Mouse (Mus musculus) gastrocnemius, postnatal 10 days (tissue): ENCODE measurements around the gene Mrfap1. TPM values are rescaled to one million over a fixed set of nuclear protein-coding genes. Genes with fewer than 3 reads are reported as not detected.

Experiments
- DNase-seq: peaks from one replicate; pipeline ENCODE4 v3.0.0; 2021; ENCODE audit warnings: mixed read lengths
- total RNA-seq, 2 experiments: library from RNA; stranded (reverse); gene quantifications; 2 replicates each; pipeline ENCODE4 v1.2.3; 2021

Gene Mrfap1
- total RNA-seq, 2 experiments from 2014 or later: 319 to 321 TPM

DNA sequence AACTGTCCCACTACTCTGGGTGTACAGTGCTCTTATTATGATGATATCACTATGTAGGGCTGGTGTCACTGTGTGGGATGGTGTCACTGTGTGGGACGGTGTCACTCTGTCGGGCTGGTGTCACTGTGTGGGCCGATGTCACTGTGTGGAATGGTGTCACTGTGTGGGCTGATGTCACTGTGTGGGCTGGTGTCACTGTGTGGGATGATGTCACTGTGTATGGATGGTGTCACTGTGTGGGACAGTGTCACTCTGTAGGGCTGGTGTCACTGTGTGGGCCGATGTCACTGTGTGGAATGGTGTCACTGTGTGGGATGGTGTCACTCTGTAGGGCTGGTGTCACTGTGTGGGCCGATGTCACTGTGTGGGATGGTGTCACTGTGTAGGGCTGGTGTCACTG, 10.5 kb downstream of the Mrfap1 start:
- DNase-seq: no peak

DNA sequence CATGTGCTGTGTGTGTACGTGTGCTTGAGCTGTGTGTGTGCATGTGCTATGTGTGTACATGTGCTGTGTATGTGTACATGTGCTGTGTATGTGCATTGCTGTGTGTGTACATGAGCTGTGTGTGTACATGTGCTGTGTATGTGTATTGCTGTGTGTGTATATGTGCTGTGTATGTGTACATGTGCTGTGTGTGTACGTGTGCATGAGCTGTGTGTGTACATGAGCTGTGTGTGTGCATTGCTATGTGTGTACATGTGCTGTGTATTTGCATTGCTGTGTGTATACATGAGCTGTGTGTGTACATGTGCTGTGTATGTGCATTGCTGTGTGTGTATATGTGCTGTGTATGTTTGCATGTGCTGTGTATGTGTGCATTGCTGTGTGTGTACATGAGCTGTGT, 17.1 kb downstream of the Mrfap1 start:
- DNase-seq: no peak

DNA sequence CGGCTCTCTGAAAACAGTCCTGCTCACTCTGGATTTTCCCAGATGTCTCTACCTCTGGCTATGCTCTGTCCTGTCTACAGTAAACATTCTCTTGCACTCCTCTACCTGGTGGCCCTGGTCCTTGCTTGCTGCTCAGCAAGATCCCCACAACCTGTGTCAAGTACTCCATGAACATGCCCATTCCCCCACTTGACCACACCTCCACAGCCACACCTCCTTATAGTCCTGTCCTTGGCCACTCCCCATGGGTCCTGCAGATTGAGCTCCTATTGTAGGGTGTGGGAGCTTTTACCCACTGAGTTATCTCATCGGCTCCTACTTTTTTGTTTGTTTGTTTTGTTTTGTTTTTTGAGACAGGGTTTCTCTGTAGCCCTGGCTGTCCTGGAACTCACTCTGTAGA, 17.7 kb downstream of the Mrfap1 start:
- DNase-seq: no peak

DNA sequence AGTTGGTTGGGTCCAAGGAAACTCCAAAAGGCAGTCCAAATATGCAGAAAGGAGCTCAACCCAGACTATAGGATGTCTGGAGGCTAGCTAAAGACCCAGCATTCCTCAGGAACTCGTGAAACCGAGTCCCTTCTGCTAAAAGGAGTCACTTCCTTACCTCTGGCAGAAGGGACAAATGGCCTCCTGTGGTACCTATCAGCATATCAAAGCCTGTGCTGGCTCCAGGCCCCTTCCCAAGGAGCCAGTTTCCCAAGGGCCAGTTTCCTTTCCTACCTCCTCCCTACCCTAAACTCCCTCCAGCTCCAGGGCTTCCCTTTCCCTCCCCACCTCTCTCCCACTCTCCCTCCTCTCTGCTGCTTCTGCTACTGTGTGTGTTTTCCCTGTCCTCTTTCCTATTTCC, 19.4 kb downstream of the Mrfap1 start:
- DNase-seq: no peak

DNA sequence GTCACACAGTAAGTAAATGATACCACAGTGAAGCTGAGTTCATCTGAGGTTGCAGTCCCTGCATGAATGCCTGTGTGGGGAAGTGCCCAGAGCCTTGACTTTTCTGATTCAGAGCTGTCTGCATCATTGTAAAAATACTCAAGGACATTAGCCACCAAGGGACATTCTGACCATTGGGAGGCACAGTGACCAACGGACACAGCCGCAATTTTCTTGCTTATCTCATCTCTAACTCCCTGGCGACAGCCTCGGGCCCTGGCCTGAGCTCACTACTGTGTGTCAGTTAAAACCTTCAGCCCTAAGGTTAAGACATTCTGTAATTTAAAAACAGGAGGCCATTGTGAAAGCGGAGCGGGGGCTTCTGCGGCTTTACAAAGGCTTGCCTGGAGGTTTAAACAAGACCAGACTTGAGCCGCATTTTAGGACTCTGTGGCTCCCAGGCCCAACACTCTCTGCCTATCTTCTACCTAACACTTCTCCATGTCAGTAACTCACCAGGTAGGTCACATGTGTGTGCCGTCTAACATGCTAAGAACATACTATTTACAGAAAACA, 20.5 kb downstream of the Mrfap1 start:
- no peak for DNase-seq

DNA sequence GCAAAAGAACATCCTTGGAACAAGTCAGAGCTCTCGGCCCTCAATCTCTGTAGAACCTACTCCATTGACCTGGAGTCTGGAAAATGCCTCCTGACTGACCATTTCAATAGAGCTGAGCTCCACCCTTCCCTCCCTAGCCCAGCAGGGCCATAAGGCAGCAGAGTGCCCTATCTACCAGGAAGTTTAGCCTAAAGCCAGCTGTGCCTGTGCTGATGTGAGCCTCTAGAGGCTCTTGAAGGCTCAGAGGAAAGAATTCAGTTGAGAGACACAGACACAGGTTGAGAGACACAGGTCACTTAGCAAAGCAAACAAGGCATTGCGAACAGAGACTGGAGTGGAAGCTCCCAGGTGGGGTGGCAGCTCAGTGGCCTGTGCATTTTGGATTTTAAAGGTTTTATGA, 21.3 kb downstream of the Mrfap1 start:
- no peak for DNase-seq

DNA sequence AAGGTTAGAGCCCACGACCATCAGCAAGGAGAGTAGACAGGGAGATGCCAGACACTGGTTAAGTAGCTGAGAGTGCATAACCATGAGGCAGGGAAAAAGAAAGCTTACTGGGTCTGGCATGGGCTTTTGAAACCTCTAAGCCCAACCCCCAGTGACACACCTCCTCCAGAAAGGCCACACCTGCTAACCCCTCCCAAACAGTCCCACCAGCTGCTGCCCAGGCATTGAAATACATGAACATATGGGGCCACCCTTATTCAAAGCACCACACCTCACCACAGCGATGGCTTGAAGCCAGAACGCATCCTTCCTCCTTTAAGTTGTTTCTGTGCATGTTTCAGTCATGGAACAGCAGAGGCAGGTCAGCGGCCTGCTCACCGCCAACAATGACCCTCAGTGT, 24.0 kb downstream of the Mrfap1 start:
- DNase-seq: no peak

DNA sequence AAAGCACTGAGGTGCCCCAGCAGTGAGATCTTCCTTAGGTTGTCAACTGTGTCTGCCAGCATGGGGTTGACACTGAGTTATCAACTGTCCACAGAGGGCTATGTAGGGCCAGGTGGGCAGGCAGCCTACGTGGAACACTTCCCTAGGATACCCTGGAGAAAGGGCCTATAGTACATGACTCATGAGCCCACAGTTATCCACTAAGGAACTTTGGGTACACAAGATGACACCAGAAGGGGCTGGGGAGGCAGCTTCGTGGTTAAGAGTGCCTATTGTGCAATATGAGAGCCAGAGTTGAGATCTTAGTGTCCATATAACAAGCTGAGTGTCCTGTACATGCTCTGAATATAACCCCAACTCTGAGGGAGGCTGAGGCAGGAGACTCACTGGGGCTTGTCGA, 27.0 kb downstream of the Mrfap1 start:
- no peak for DNase-seq

DNA sequence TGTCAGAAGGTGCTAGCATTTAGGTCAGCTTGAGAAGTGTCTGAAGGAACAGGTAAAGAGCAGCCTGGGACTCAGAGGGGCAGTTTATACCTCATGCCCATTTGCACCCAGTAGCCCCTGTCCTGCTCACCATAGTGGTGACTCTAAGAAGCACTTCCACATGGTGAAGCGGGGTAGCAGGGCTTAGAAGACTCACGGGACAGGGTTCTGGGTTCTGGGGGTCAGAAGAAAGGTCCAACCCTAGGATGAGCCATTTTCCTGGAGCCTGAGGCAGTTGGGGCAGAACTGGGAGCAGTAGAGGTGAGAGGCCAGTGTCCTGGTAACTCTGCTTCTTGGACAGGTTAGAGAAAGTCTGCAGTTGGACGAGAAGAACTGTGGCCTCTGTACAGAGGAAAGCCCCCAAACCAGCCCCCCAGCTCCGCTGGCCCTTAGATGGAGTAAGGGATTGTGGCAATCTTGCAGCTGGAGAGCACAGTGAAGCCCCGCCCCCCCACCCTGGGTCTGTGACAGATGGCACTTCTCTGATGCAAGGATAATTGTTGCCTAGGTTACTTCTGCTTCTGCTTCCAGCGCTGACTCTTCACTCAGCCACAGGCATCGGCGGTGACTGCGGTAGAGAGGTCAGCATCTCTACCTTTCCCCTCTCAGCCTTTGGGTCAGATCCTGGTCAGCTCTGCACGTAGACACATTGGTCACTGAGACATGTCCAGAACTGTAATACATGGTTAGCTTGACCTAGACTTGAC, 29.4 kb downstream of the Mrfap1 start:
- DNase-seq: no peak

DNA sequence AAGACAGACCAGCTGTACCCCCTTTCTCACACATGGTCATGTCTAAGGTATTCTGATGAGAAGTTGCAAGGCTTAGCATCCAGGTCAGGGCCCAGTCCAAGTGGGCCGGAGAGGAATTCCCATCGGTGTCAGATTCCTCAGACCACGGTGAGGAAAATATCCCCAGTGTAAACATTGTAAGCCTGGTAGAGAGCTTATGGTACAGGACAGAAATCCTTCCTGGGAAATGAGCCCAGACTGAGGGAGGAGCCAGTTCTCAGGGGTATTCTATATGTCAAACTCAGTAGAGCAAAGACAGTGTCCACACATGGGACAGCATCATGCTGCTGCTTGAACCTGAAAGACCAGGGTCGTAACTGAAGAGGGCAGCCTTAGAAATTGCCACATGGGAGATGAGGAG, 36.7 kb downstream of the Mrfap1 start:
- DNase-seq: no peak

DNA sequence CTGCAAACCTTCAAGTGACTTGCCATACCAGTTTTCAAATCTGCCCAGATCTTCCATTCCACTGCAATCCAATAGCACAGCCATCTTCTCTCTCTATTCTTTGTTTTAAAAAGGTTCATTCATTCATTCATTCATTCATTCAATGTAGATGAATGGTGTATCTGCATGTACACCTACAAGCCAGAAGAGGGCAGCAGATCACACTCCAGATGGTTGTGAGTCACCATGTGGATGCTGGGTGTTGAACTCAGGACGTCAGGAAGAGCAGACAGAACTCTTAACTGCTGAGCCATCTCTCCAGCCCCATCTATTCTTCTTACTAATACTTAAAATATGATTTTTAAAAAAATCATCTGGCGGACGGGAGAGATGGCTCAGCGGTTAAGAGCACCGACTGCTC, 39.5 kb downstream of the Mrfap1 start:
- DNase-seq: no peak

DNA sequence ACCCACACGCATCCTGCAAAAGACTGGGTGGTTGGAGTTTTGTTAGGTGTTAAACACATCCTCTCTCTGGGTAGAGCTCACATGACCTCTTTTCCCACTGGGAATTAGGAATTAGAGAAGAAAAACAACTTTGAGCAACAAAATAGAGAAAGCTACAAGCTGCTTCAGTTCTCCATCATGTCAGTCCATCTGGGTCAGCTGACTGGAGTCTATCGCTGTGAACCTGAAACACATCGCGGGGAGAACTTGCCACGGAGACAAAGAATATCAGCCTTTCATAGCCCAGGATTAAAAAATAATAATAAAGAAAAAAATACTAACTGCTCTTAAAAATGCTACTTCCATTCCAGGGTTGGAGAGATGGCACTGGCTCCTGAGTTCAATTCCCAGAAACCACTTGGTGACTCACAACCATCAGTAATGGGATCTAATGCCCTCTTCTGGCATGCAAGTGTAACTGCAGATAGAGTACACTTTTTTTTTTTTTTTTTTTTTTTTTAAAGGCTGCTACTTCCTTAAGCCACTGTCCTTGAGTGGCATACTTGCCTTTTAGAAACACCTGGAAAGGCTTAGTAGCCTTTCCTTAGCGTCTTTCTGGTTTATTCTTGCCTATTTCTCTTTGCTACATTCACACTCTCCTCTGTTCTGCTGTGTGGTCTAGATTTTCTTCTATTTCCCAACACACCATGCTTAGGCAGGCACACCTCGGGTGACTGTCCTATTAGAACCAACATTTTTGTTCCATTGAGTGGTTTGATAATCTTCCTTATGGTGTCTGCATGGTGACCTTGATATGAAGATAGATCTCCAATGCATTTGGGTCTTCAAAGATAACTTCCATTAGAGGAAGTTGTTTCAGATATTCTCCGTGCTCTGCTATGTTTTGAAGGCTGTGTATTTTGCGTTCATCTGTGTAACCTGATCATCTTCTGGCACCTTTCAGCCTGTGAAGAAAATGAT, 46.2 kb downstream of the Mrfap1 start:
- DNase-seq: no peak

DNA sequence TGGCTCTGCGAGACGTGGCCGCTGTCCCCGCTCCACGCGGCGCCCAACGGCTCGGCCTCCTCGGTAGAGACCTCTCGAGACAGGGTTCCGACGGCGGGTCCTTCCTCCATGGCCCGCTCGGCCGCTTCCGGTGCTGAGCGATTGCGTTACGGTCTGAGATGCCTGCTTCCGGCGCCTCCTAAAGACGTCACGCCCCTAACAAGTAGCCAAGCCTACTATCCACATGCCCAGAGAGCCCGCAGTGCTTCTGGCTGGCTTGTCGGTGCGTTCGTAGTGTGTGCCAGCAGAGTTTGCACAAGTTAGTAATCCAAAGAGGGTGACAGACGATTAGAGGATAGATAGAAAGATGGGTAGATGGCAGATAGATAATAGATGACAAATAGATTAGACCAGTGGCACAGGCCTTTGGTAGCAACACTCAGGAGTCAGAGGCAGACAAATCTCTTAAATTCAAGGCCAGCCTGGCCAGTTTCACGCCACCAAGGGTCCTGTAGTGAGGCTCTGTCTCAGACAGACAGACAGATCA, 48.0 kb downstream of the Mrfap1 start, which contains the start of gene Bloc1s4:
TSS of gene Bloc1s4 (minus strand) at position 115 of the 526 bp plus-strand sequence.
- peak; percentile 90 for DNase-seq

DNA sequence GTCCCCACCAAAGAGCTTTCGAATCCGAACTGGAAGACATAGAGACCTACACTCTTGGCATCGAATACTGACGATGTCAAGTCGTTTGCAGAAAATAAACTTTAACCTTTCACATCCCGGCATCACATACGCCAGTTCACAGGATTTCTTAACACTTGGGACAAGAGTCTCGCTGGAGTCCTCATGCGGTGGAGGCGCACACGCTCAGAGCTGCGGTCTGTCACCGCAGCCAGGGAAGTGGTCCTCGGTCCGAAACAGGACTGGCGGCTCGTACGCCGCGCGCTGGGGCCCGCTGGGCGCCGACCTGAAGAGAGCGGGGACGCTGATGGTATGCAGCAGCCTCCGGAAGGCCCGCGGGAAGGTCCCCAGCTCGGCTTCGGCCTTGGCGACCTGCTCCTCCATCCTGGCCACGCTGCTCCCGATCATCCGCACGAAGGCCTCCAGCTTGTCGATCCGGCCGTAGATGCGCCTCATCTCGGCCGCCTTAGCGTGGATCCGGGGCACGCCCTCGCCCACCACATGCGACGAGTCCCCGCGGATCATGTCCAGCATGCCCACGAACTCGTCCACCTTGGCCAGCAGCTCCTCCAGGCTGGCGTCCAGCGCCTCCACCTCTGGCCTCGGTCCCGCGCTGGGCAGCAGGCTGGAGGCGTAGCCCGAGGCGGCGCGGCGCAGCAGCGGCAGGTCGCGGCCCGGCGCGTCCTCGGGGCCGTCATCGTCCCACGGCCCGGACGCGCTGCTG, 48.6 kb downstream of the Mrfap1 start:
- no peak for DNase-seq

DNA sequence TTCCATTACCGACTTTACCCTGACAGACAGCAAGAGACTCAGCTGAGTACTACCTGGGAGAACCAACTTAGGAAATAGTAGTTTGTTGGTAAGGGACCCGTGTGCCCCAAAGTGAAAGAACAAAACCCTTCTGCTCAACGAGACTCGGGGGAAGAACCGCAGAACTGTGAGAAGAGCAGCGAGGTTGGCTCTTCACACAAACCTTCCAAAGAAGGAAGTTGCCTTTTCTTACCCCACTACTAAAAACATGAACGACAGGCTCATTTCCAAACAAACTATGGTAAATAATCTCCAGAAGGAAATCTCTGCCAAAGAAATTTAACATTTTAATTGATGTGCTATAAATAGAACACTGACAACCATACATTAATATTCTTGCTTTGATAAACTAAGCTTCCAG, 49.5 kb downstream of the Mrfap1 start:
- no peak for DNase-seq

Other genes starting within 250 kb of the Mrfap1 start
- gene Tbc1d14, start 203.5 kb downstream of the Mrfap1 start, total RNA-seq: 10 to 100 TPM; 15.0 to 19.5 TPM
- 10 to 100 TPM; 51.2 to 67.3 TPM for gene D5Ertd579e, start 100.7 kb downstream of the Mrfap1 start, total RNA-seq
- gene Bloc1s4, start 48.1 kb downstream of the Mrfap1 start, total RNA-seq: 10 to 100 TPM in 1 of 2 experiments, 1 to 10 TPM in 1; 9.8 to 11.0 TPM
- gene Man2b2, start 33.9 kb upstream of the Mrfap1 start, total RNA-seq: 10 to 100 TPM; 12.1 to 15.1 TPM
- 1 to 10 TPM; 1.2 TPM for gene Ppp2r2c, start 71.7 kb upstream of the Mrfap1 start, total RNA-seq
- 10 to 100 TPM; 25.4 to 30.2 TPM for gene Wfs1, start 192.4 kb upstream of the Mrfap1 start, total RNA-seq